Mouse (Mus musculus) liver, adult 2 months (tissue): ENCODE measurements around the gene Ccpg1. TPM values are rescaled to one million over a fixed set of nuclear protein-coding genes. Genes with fewer than 3 reads are reported as not detected.

Source experiments
- DNase-seq: peaks from one replicate; pipeline ENCODE4 v3.0.0-alpha.2; 2011; ENCODE audit warnings: low read depth, low spot score; ENCODE audit errors: extremely low read depth
- H3K27ac ChIP-seq: fragments of 200-500 bp; replicated peaks from 2 replicates; pipeline ENCODE4 v1.5.1; 2012; ENCODE audit warnings: low read depth, mild to moderate bottlenecking, control low read depth, inconsistent platforms, low read length; ENCODE audit not compliant: insufficient read depth
- H3K27me3 ChIP-seq: fragments of 200-500 bp; 2 replicates; pipeline ENCODE4 v1.6.1; 2012; ENCODE audit warnings: mild to moderate bottlenecking, moderate library complexity, low read length, inconsistent platforms; ENCODE audit not compliant: control insufficient read depth, insufficient read depth
- H3K36me3 ChIP-seq: fragments of 200-500 bp; 2 replicates; pipeline ENCODE4 v1.6.1; 2012; ENCODE audit warnings: low read length, inconsistent platforms; ENCODE audit not compliant: control insufficient read depth, insufficient read depth
- H3K4me1 ChIP-seq: fragments of 200-500 bp; 2 replicates; pipeline ENCODE4 v1.6.1; 2011; ENCODE audit warnings: low read length; ENCODE audit not compliant: control insufficient read depth, insufficient read depth
- H3K4me3 ChIP-seq: fragments of 200-500 bp; 2 replicates; pipeline ENCODE4 v1.5.1; 2011; ENCODE audit warnings: low read depth, mild to moderate bottlenecking, control low read depth, low read length, moderate library complexity; ENCODE audit not compliant: insufficient read depth
- H3K79me2 ChIP-seq: fragments of 200-500 bp; 2 replicates; pipeline ENCODE4 v1.6.1; 2012; ENCODE audit warnings: inconsistent platforms, mild to moderate bottlenecking, low read length, moderate library complexity; ENCODE audit not compliant: control insufficient read depth, insufficient read depth
- H3K9ac ChIP-seq: fragments of 200-500 bp; 2 replicates; pipeline ENCODE4 v1.6.1; 2012; ENCODE audit warnings: low read depth, mild to moderate bottlenecking, control low read depth, inconsistent platforms, low read length
- CTCF ChIP-seq: fragments of 200-500 bp; IDR thresholded peaks from 2 replicates; pipeline ENCODE4 v1.5.1; 2011; ENCODE audit warnings: low read depth, low read length, control low read depth
- POLR2A ChIP-seq: fragments of 200-500 bp; IDR thresholded peaks from 2 replicates; pipeline ENCODE4 v1.6.1; 2011; ENCODE audit warnings: low read length, control low read depth; ENCODE audit not compliant: insufficient read depth; ENCODE audit errors: extremely low read depth
- WGBS: fragments of 180-500 bp; shearing (Covaris S2); methylation state at CpG from one replicate; pipeline ENCODE4 v1.1.7; 2018; 5-methylcytosine and 5-hydroxymethylcytosine counted together
- polyA plus RNA-seq: library from polyadenylated mRNA; depleted of rRNA; stranded (reverse); fragments of >200 nt; gene quantifications from 2 replicates; pipeline ENCODE4 v1.2.3, GENCODE M21; 2012
- total RNA-seq: library from RNA; depleted of rRNA; stranded (reverse); fragments of >200 nt; gene quantifications from 2 replicates; pipeline ENCODE4 v1.2.3, GENCODE M21; 2014

Ccpg1 gene
- total and polyA plus RNA-seq, 2 experiments: 6.7 to 46.1 TPM

DNA sequence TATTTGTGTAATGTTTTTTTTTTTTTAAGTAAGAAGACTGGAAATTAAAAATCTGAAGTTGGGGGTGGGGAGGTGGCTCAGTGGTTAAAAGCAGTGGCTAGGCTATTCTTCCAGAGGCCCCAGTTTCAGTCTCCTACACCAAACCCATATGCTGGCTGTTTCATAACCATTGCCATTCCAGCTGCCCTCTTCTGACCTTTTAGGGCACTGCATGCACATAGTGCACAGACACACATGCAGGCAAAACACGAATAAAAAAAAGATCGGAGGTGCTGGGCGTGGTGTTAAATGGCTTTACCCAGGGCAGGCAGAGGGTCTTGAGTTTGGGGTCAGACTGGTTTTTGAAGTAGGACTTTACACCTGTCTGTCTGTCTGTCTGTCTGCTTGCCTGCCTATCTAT lies 20.9 kb downstream of the Ccpg1 start:
- no peak for DNase-seq
- H3K79me2 ChIP-seq: no peaks in the 10 kb centered on the region
- WGBS: 94% methylated on average over 3 of the region's 3 CpGs

GRCm38 (mm10) chr9:73008384-73008783 lies 23.2 kb downstream of the Ccpg1 start:
- no peaks in the 10 kb centered on the region for H3K79me2 ChIP-seq
- H3K27ac ChIP-seq: no peak overlapping the region
- H3K4me3 ChIP-seq: no peak overlapping the region
- no peaks in the 10 kb centered on the region for H3K27me3 ChIP-seq
- no peak for TF ChIP-seq CTCF
- no peak for TF ChIP-seq POLR2A
- peaks cover 61% of the 10 kb centered on the region for H3K36me3 ChIP-seq
- 68% methylated on average over 3 of the region's 3 CpGs for WGBS
- no peak overlapping the region for H3K9ac ChIP-seq
- DNase-seq: no peak
- H3K4me1 ChIP-seq: no peaks in the 10 kb centered on the region; the same call in 1 of the 2 replicates

More for the DNA sequence above, 20.9 kb downstream of the Ccpg1 start:
- H3K36me3 ChIP-seq: peaks cover 51% of the 10 kb centered on the region
- no peak overlapping the region for H3K27ac ChIP-seq
- no peak overlapping the region for H3K9ac ChIP-seq
- H3K4me3 ChIP-seq: no peak overlapping the region
- H3K27me3 ChIP-seq: no peaks in the 10 kb centered on the region
- peaks cover 4% of the 10 kb centered on the region; the same call in 1 of the 2 replicates for H3K4me1 ChIP-seq
- TF ChIP-seq CTCF (no peak), POLR2A (no peak)

GRCm38 (mm10) chr9:73012629-73013028 lies 27.4 kb downstream of the Ccpg1 start:
- Histone ChIP-seq H3K4me1 (no peaks in the 10 kb centered on the region; the same call in 1 of the 2 replicates), H3K79me2 (no peaks in the 10 kb centered on the region), H3K36me3 (peaks cover 68% of the 10 kb centered on the region), H3K4me3 (no peak overlapping the region), H3K27me3 (no peaks in the 10 kb centered on the region), H3K9ac (no peak overlapping the region), H3K27ac (no peak overlapping the region)
- no peak for DNase-seq
- 96% methylated on average over 4 of the region's 4 CpGs for WGBS
- TF ChIP-seq CTCF (no peak), POLR2A (no peak)

DNA sequence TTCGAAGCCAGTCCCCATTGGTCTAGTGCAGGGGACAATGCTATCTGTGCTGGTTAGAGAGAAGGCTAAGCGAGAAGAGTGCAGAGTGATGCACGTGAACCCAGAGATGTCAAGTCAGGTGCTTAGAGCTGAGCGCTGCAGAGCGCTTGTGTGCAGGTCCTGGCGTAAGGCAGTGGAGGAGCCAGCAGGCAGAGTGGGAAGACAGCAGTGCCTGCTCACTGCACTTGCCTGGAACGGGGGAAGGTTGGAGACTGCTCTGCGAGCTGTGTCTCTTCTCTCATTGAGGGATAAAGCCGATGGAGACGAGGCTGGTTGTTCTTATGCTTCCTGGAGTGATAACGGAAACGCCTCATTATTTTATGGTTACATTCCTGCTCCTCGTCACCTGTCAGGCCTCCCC lies 29.5 kb downstream of the Ccpg1 start:
- Histone ChIP-seq H3K4me3 (no peak overlapping the region), H3K27me3 (no peaks in the 10 kb centered on the region), H3K36me3 (peaks cover 58% of the 10 kb centered on the region), H3K79me2 (no peaks in the 10 kb centered on the region), H3K9ac (no peak overlapping the region), H3K4me1 (no peaks in the 10 kb centered on the region), H3K27ac (no peak overlapping the region)
- WGBS: 89% methylated on average over 13 of the region's 13 CpGs
- no peak for DNase-seq
- TF ChIP-seq POLR2A (no peak), CTCF (no peak)

GRCm38 (mm10) chr9:73019841-73020240 lies 34.6 kb downstream of the Ccpg1 start:
- no peak overlapping the region for H3K4me3 ChIP-seq
- peaks cover 16% of the 10 kb centered on the region for H3K36me3 ChIP-seq
- H3K4me1 ChIP-seq: no peaks in the 10 kb centered on the region
- TF ChIP-seq POLR2A: no peak
- WGBS: 93% methylated on average over 10 of the region's 10 CpGs
- no peaks in the 10 kb centered on the region for H3K27me3 ChIP-seq
- DNase-seq: no peak
- H3K9ac ChIP-seq: no peak overlapping the region
- no peaks in the 10 kb centered on the region for H3K79me2 ChIP-seq
- H3K27ac ChIP-seq: no peak overlapping the region

DNA sequence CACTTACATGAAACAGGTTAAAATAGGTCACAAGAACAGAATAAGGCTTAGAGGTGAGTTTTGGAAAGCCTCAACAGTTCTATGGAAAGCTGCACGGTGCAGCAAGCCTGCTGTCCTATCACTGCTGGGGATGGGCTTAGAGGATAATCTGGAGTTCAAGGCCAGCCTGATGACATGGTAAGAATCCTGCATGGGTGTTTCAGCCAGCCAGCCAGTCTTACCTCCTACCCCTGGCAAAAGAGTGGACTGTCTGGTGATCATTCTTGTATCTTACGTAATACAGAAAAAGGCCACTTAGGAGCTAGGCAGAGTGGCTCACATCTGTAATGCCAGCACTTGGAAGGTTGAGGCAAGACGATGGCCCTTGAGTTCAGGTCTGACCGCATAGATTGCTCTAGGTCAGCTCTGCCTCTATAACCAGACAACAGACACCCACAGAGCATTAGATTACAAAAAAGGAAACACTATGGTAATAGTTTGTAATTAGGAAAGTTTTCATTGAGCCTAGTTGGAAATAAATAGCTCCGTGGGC lies 35.4 kb downstream of the Ccpg1 start:
- H3K27ac ChIP-seq: no peak overlapping the region
- 87% methylated on average over 5 of the region's 5 CpGs for WGBS

More for the DNA sequence above, 35.4 kb downstream of the Ccpg1 start:
- Histone ChIP-seq H3K4me1 (no peaks in the 10 kb centered on the region), H3K4me3 (no peak overlapping the region), H3K9ac (no peak overlapping the region), H3K27me3 (no peaks in the 10 kb centered on the region), H3K79me2 (no peaks in the 10 kb centered on the region), H3K36me3 (peaks cover 15% of the 10 kb centered on the region)
- no peak for DNase-seq
- TF ChIP-seq POLR2A: no peak
- no peak for TF ChIP-seq CTCF
